Mouse (Mus musculus) left cerebral cortex, postnatal 36 days (tissue): ENCODE results near the gene Tbc1d30. TPM values are rescaled to one million over a fixed set of nuclear protein-coding genes. Genes with fewer than 3 reads are reported as not detected.

Source experiments
- DNase-seq, 2 experiments: peaks; one replicate each; pipeline ENCODE4 v3.0.0; 2021 to 2022; ENCODE audit warnings: low spot score in 2 of 2, mixed read lengths in 1 of 2
- intact Hi-C: fragments of 180-260 bp; cut with DNase I; formaldehyde crosslinking; loops from one replicate; pipeline ENCODE4 v1.15.1; 2025
- total RNA-seq, 2 experiments: library from RNA; stranded (reverse); gene quantifications; 2 replicates each; pipeline ENCODE4 v1.2.3; 2021

Gene Tbc1d30
- total RNA-seq, 2 experiments from 2014 or later: 78.5 to 92.3 TPM

GRCm38 (mm10) chr10:121243373-121244207, 107.5 kb downstream of the Tbc1d30 start:
- intact Hi-C loops: no loop called here
- DNase-seq: no peak

- intact Hi-C loops: no loop called here
- DNase-seq: no peak
These were observed 108.5 kb downstream of the Tbc1d30 start for GRCm38 (mm10) chr10:121242596-121242995.

GRCm38 (mm10) chr10:121239065-121239464, 112.0 kb downstream of the Tbc1d30 start:
- intact Hi-C loops: loop anchor here (10.0 kb wide), 1 partner anchor 194 kb away; no protein-coding TSS in a partner anchor
- no peak for DNase-seq

- no peak for DNase-seq
- intact Hi-C loops: loop anchor here (10.0 kb wide), 1 partner anchor 194 kb away; no protein-coding TSS in a partner anchor
These were observed 112.5 kb downstream of the Tbc1d30 start for GRCm38 (mm10) chr10:121238551-121238950.

GRCm38 (mm10) chr10:121237377-121237776, 113.7 kb downstream of the Tbc1d30 start:
- no peak for DNase-seq
- intact Hi-C loops: loop anchor here (10.0 kb wide), 1 partner anchor 193 kb away; no protein-coding TSS in a partner anchor

GRCm38 (mm10) chr10:121235167-121235824, 115.8 kb downstream of the Tbc1d30 start:
- intact Hi-C loops: loop anchor here (10.0 kb wide), 1 partner anchor 190 kb away; no protein-coding TSS in a partner anchor
- DNase-seq: no peak

GRCm38 (mm10) chr10:121234476-121234875, 116.6 kb downstream of the Tbc1d30 start:
- DNase-seq: no peak
- intact Hi-C loops: loop anchor here (10.0 kb wide), 1 partner anchor 190 kb away; no protein-coding TSS in a partner anchor

GRCm38 (mm10) chr10:121228422-121228953, 122.6 kb downstream of the Tbc1d30 start:
- intact Hi-C loops: no loop called here
- DNase-seq: no peak

GRCm38 (mm10) chr10:121227988-121228409, 123.1 kb downstream of the Tbc1d30 start:
- DNase-seq: no peak
- intact Hi-C loops: no loop called here

GRCm38 (mm10) chr10:121227403-121227802, 123.7 kb downstream of the Tbc1d30 start:
- no peak for DNase-seq
- intact Hi-C loops: no loop called here

GRCm38 (mm10) chr10:121225636-121226035, 125.4 kb downstream of the Tbc1d30 start:
- intact Hi-C loops: no loop called here
- no peak for DNase-seq

GRCm38 (mm10) chr10:121222881-121223280, 128.2 kb downstream of the Tbc1d30 start:
- intact Hi-C loops: no loop called here
- DNase-seq: no peak

- intact Hi-C loops: no loop called here
- no peak for DNase-seq
These were observed 132.5 kb downstream of the Tbc1d30 start for GRCm38 (mm10) chr10:121218616-121219015.

GRCm38 (mm10) chr10:121216804-121217203, 134.3 kb downstream of the Tbc1d30 start:
- no peak for DNase-seq
- intact Hi-C loops: no loop called here

Other genes with a start within 250 kb of the Tbc1d30 start
- 10 to 100 TPM; 78.5 to 80.8 TPM for gene Gns, start 13.8 kb upstream of the Tbc1d30 start, total RNA-seq
- 10 to 100 TPM; 30.8 to 47.3 TPM for gene Rassf3, start 125.1 kb upstream of the Tbc1d30 start, total RNA-seq
- 10 to 100 TPM; 43.9 to 48.7 TPM for gene Tbk1, start 235.5 kb upstream of the Tbc1d30 start, total RNA-seq